Mouse (Mus musculus): ENCODE results near the gene Pus7l.
"Not testable (repeated sequence)": the region's sequence is repeated elsewhere in the genome, so short reads cannot be mapped to it uniquely, and the experiment has no call there.

Pus7l gene

DNA sequence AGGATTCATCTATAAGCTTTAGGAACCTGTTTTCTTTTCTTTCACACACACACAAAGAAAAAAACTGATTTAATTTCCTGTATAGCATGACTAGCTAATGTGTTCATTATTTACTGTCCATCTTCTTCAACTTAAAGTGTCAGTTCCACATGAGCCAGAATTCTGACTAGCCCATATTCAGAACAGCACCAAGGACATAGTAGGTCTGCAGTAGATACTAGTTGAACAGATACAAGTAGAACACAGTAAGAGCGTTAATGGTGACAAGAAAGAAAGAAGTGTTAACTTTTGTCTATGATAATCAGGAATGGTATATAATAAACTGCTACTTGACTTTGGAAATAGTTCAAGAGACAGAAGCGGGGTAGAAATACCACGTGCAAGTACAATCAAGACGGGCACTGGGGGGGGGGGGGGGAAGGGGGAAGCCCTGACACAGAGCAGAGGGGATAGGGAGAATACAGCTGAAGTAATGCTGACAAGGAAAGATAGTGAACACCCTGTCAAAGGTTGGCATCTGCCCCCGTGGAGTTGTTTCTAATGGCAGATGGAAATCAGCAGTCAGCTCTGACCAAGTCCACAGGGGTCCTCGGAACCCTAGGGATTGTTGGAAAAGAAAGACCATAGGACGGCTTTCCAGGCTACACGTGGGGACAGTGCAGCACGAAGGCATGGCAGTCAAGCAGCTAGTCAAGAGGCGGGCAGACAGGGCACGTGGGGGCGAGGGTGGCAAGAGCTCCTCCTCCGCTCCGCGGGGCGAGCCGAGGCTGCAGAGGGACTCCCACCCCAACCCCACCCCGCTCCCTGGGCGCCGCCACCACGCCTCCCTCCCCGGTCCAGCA, 559 bp downstream of the Pus7l start:
- DNase-seq (ENCODE audit: low spot score in 2 of 2), result no peak

DNA sequence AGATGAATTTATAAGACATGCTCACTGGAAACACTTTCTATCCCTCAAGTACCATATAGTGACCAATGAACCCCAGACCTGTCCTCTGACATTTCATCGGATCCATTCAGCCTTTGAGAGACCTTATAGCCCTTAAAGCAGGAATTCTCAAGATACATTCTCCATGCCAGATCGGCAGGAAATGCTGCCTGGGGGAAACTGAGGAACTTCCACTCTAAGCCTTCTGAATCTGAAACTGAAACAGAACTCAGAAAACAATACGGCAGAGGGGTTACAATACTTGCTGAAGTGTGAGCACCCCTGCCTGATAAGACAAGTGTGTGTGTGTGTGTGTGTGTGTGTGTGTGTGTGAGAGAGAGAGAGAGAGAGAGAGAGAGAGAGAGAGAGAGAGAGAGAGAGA, 4.1 kb downstream of the Pus7l start:
- no peak for DNase-seq (ENCODE audit: low spot score in 2 of 2)

DNA sequence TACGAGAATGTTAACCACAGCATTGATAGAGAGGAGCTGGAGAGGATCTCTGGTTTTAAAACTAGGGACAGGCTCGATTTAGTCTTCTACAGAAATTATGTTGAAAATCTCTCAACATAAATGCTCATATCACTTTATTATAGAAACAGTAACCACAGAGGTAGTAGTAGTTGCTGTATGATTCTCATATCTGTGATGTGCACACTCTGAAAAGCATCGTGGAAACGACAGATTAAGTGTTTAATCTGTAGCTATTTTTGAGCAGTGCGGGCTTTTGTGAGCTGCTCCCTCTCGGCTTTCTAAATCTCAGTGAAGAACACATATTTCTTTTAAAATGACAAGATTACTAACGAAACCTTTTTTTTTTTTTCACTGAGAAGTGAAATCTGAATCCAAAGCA, 7.8 kb downstream of the Pus7l start:
- DNase-seq (ENCODE audit: low spot score in 2 of 2), result no peak

DNA sequence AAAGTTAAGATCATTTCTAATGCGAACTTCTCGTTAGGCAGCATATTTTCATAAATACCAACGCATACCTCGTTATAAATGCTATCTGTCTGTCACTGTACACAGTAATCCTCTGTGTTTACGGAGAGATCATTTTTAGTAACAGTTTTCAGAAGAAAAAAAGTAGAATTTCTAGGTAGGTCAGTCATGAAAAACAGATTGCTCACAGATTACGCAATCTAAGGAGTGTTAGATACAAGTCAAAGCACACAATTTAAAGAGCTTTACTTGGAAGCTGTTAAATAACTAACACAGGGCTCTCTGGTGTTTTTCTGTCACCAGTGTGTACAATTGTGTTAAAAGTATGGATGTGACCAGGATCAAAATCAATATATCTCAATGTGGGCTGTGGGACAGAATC, 10.4 kb downstream of the Pus7l start:
- no peak for DNase-seq (ENCODE audit: low spot score in 2 of 2)

DNA sequence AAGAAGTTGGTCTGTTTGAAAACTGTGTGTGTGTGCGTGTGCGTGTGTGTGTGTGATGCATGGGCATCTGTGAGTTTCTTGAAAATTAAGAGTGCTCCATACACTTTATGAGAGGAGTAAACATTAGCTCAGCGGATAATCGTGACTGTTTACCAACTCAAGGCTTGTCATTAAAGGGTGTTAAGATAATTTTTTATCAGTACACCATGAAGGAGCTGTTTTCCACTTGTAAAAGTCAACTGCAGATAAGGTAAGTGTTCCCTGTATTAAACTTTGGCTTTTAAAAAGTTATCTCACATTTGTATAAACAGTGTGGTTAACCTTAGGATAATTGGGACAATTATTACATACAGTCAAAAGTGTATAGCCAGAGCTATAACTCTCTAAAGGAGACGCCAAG, 11.0 kb downstream of the Pus7l start:
- DNase-seq (ENCODE audit: low spot score in 2 of 2), result no peak

DNA sequence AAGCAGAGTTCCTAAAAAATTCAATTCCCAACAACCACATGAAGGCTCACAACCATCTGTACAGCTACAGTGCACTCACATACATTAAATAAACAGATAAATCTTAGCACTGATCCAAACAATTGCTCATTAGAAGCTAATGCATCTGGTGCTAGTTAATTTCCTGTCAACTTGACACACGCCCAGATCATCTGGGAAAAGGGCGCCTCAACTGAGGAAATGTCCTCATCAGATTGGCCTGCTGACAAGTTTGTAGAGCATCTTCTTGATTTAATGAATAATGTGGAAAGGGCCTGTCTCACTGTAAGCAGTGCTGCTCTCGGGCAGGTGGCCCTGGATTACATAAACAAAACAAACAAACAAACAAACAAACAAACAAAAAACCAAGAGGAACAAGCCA, 12.8 kb downstream of the Pus7l start:
- DNase-seq (ENCODE audit: low spot score in 2 of 2), result no peak

DNA sequence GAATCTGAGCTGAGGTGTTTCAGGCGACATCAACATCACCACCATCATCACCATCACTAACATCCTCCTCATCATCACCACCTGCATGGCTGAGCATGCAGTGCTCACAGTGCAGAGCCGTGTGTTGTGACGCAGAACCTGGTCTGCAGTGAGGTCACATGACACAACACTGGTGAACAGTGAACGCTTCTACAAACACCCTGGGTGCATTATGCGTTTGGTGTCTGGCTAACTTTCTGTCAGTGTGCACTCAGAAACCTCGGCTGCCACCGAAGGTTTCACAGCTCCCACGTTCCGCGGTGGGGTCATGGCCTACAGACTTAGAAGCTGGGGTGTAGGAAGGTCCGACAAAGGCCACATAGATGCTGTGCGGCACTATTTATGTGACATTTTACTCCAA, 18.4 kb downstream of the Pus7l start:
- no peak for DNase-seq (ENCODE audit: low spot score in 2 of 2)

DNA sequence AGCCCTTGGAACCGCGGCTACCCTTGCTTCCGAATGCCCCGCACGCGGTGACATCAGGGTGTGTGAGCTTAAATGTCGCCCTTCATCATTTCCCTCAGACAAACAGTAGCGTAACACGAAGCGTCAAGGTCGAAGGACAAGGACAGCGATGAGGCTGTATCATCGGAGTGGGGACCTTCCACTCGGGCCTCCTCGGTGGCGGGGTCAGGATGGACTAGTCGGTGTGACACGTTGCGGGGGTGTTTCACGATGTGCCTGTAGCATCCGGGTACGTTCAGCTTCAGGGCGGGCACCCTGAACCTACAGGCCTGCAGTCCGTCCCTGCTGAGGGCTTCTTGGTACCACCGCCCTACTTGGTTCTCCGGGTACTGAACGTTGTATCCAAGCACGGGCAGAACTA, 20.1 kb downstream of the Pus7l start:
- DNase-seq (ENCODE audit: low spot score in 2 of 2), result no peak

DNA sequence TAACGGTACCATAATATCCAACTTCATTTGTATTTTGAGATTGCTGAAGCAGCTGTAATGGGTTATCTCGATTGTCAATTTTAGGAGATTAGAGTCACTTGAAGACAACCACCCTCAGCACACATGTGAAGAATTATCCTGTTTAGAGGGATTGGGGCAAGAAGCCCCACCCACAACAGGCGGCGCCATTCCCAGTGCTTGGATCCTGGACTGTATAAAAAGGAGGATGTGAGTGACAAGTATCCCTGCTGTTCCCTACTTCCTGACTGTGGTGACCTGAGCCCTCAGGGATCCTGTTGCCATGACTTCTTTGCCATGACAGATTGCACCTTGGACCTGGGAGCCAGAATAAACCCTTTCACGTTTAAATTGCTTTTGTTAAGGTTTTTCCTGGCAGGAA, 22.4 kb downstream of the Pus7l start:
- no peak for DNase-seq (ENCODE audit: low spot score in 2 of 2)

DNA sequence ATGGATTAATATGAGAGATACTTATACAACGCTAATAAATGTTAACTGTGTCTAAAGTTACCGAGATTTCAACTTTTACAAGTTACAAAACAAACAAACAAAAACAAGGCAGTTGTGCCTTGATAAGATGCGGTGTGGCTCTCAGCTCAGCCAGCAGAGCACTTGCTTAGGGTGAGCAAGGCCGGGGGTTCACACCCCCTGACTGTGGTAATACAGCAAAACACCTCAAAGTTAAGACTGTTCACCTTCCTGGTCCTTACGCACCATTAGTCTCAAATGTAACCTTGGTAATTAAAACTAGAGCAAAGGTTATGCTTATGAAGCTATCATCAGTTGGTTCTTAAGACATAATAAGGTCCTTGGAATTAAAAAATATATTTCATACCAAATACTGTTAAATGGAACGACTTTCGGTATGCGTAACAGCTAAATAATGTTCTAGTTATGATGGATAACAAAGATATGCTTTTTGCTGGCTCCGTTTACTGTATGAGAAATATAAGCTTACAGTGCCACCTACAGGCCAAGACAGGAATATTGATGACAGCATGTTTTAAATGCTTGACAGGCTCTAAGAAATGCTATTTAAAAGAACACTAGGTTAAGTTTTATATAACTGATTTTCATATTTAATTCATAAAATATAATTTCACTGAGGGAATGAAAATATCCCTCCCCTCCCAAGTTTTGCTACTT, 23.0 kb downstream of the Pus7l start:
- no peak for DNase-seq (ENCODE audit: low spot score in 2 of 2)

DNA sequence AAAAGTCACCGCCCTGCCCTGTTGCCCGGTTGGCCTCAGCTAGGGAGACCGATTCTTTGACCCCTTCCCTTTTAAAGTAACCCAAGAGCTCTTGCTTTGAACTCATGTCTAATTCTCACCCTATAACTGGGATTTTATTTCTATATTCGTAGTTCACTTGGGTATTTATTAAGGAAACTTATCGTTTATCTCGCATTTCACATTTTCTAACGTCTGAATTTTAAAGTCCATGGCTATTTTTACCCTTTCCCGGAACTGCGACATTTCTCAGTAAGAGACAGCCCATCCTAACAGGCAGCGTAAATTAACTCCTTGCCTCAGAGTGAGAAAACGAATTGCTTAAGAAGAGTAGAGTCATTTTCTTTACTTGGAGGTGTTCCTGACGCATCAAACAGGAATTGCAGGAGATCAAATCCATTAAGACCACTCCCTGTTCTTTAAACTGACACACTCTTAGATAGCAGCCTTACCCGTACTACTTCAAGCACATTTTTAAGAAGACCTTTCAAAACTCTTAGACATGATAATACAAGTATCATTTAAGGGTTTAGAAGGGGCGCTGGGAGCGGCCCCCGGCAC, 25.3 kb downstream of the Pus7l start:
- no peak for DNase-seq (ENCODE audit: low spot score in 2 of 2)

DNA sequence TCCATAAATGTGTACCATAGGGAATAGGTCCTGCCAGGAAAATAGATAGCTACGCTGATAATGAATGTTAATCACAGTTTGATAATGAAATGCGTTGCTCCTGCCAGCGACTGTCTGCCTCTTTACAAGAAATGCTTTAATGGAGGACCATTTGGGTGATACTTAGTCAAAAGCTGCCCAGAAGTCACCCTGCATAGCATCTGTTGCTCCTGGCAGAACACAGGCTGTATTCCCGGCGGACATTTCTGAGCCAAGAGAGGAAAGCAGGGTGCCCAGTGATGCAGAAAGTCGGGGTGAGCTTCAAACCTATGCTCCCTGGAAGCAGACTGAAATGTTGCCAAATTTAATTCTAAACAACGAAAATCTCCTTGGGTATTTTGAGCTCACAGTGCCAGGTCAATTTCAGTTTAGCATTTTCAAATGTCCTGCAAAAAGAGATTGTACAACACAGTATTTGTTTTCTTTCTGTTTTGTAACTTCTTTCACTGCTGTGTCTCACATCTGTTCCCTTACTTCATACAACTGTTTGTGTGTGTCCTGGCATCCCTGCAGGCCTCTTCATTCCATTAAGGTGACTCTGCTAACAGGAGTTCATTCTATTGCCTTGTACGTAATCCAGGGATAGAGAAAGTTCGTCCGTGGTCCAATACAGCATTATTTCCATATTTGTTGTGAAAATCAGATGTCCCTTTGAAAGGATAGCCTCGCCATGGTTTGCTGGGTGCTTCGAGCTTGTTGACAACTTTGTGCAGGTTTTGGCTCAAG, 39.7 kb downstream of the Pus7l start:
- DNase-seq (ENCODE audit: low spot score in 2 of 2), result no peak

DNA sequence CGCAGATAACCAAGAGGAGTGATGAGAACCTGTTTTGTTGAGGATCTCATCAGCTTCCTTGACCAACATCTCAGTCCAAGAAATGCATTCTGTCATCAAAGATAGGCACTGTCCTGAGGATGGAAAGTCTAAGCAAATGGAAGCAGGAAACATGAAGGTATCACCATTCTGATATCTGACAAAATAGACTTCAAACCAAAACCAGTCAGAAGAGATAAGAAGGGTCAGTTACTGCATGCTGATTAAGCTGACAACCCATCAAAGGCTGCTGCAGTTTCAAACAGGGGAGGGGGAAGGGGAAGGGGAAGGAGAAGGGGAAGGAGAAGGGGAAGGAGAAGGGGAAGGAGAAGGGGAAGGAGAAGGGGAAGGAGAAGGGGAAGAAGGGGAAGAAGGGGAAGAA, 44.1 kb downstream of the Pus7l start:
- DNase-seq (ENCODE audit: low spot score in 2 of 2), result no peak

DNA sequence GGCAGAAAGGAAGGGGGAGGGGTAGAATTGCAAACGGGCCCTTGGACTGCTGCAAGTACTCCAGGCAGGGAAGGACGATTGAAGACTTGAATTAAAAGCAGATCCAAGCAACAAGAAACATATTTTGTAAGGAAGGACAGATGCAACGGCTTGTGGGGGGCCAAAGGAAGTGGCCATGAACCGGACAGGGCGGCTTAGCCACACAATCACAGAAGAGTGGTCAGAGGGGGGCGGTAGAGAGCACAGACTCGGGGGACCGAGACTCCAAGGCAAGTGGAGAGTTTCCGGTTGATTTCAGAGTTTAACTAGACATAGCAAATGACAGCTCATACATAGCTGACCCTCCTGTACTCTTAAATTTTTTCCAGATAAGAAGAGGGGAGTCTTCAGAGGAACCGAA, 47.4 kb downstream of the Pus7l start:
- no peak for DNase-seq (ENCODE audit: low spot score in 2 of 2)

DNA sequence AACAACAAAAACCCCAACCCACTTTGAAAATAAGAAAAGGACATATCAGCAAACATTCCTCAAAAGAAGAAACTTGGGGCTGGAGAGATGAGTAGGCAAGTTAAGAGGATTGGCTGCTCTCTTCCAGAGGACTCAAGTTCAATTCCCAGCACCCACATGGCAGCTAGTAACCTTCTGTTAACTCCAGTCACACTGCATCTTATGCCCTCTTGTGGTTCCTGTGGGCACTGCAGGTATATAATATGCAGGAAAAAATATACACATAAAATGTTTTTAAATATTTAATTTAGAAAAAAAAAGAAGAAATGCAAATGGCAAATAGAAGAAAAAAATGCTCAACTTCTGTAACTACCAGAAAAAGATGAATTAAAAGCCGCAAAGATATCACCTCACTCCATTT, 48.9 kb downstream of the Pus7l start:
- no peak for DNase-seq (ENCODE audit: low spot score in 2 of 2)

DNA sequence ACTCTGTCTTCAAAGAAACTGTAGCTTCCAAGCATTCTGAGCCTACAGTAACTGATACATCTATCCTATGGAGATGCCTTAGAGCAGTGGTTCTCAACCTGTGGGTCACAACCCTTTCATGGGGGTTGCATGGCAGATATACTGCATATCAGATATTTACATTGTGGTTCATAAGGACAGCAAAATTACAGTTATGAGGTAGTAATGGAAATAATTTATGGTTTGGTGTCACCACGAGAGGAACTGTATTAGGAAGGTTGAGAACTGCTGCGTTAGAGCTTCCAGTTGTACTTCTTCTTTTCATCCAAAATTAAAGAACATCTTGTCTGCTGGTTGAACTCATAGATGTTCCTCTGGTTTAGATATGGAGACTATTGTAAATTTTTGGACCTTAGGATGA, 53.9 kb downstream of the Pus7l start:
- DNase-seq (ENCODE audit: low spot score in 2 of 2), result no peak

DNA sequence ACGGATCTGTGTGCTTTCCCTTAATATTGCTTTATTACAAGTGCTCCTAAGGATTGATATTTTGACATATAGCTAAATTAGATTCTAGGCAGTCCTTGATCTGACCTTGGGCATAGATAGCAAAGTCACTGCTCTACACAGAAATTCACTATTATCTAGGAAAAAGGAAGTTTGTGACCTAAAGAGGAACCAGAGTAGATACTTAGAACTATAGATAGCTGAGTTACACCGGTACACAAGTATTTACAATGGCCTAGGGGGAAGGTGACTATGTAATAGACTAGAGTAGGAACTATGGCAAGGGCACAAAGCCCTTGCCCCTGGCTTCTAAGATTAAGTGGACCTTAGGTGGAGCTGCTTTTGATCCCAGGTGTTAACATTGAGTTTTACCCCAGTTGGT, 55.3 kb downstream of the Pus7l start:
- not testable (repeated sequence) for DNase-seq (ENCODE audit: low spot score in 2 of 2)

DNA sequence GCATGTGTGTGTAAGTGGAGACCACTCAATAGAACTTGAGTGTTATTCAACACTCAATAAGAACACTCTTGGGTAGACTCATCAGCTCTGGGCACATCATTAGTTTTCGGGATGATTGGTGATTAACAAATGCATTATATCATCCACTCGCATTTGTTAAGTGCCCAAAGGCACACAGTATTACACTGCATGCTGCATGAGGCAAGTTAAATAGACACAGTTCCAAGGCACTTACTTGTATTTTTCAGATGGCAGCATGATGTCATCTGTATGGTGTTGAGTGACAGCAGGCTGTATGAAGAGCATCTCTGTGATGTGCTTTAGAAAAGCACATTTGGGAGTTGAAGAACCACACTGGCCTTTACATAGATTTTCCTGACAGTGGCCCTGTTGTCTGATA, 60.8 kb downstream of the Pus7l start:
- DNase-seq (ENCODE audit: low spot score in 2 of 2), result no peak

DNA sequence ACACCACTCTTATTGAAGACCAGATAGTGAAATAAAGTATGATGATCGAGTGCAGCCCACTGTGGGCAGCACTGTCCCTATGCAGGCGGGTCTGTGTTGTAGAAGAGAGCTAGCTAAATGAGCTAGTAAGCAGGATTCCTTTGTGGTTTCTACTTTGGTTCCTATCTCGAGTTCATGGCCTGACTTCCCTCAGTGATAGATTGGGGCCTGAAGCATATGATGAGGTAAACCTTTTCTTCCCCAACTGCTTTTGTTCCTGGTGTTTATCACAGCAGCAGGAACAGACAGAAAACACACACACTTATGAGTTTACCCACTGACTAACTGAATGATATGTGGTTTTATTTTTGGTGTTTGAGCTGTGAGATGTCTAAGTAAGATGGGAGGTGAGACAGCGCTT, 62.6 kb downstream of the Pus7l start:
- no peak for DNase-seq (ENCODE audit: low spot score in 2 of 2)

DNA sequence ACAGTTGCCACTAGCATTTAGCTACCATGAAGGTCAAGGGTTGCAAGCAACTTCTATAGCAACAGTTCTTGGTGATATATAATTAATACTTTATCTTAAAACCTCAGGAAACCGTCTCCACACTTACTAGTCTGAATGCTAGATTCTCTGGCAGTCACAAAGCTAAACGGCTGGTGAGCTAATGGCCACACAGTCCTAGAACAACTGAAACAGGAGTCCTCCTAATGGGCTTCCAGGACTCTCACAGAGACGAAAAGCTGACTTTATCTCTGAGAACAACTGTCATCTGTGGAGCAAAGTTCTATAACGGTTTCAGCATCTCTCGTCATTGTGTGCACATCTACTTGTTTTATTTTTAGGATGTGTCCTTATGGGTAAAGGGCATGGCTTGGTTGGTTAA, 63.1 kb downstream of the Pus7l start:
- no peak for DNase-seq (ENCODE audit: low spot score in 2 of 2)

DNA sequence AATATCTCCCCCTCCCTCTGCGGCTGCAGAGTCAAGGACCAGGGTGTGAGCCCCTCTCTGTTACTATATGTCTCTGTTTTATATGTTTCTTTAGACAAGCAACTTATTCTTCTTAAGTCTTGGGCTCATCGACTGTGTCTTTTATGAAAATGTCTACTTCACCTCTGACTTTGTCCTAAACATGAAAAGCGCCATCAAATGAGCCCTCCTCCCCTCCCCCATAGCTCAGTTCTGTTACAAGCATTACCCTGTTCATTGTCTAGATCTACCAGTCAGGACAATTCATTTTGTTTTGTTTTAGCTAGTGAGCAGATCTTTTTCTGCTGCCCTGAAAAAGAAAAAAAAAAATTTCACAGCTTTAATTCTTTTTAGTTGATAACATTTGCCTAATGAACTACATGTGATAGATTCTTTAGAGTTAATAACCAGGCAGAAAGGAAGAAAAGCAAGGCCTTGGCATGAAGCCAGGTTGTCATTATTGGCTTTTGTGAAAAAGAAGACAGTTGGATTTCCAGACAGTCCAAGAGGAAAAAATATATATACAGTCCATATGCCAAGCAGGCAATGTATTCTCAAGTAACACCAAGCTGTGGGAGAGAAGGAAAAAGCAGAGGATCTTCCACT, 63.7 kb downstream of the Pus7l start:
- no peak for DNase-seq (ENCODE audit: low spot score in 2 of 2)

DNA sequence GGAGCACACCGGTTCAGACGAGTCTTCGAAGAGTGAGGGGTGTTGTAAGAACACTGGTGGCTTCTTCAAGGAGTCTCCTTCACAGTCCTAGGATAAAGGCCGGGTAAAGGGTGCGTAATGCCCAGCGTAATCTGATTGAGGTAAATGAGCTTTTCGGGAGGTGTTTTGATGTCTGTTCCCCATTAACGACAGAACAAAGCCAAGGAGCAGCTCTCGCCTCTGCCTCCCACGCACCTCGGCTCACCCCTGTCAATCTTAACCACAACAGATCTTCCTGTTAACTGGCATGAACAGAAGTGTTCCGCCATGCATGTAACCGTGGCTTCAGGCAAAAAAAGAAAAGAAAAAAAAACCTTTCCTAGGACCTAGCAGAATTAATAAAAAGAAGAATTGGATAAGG, 64.6 kb downstream of the Pus7l start:
- DNase-seq (ENCODE audit: low spot score in 2 of 2), result no peak

Measured in frontal cortex, postnatal 25 days (tissue).